Mouse (Mus musculus) retina, postnatal 1 day (tissue): ENCODE measurements at regions not wholly inside any gene's neighbourhood (a gene's known extent, or its start where the extent isn't known, plus 50 kb on each side); places are given as distances from the start of the nearest gene placed in this dataset.
A peak's percentile ranks its signal among the peaks of the same experiment; 100 is the strongest.

Experiments
- DNase-seq: peaks from one replicate; pipeline ENCODE4 v3.0.0-alpha.2; 2012

- DNase-seq, result no peak
Observed at GRCm38 (mm10) chr10:99676557-99677098, 82.8 kb downstream of the Csl start.

- DNase-seq, result no peak
Observed at GRCm38 (mm10) chr10:99678096-99678495, 81.4 kb downstream of the Csl start.

GRCm38 (mm10) chr10:99679813-99680212, 79.6 kb downstream of the Csl start:
- DNase-seq, result no peak

GRCm38 (mm10) chr10:99681932-99682331, 77.5 kb downstream of the Csl start:
- DNase-seq, result no peak

- DNase-seq, result no peak
Observed at GRCm38 (mm10) chr10:99682350-99682749, 77.1 kb downstream of the Csl start.

- DNase-seq, result no peak
Observed at GRCm38 (mm10) chr10:99683310-99683709, 76.1 kb downstream of the Csl start.

GRCm38 (mm10) chr10:99685911-99686310, 73.5 kb downstream of the Csl start:
- no peak for DNase-seq

GRCm38 (mm10) chr10:99687011-99687410, 72.4 kb downstream of the Csl start:
- DNase-seq, result no peak

GRCm38 (mm10) chr10:99697696-99698095, 61.8 kb downstream of the Csl start:
- peak; percentile 82 for DNase-seq

- no peak for DNase-seq
Observed at GRCm38 (mm10) chr10:99699498-99699897, 60.0 kb downstream of the Csl start.

- no peak for DNase-seq
Observed at GRCm38 (mm10) chr10:99700052-99700777, 59.2 kb downstream of the Csl start.
